ENCODE assay signal across 24 mouse cellular contexts in genomic region chr4:134827806-134828205, GRCm38 (mm10). TPM values are rescaled to one million over a fixed set of nuclear protein-coding genes. Genes with fewer than 3 reads are reported as not detected.
DNase-seq lines count a peak whose midpoint lies in the region; ATAC-seq and TF ChIP-seq lines count a peak whose summit lies in the region.
"Had no signal": no experiment of that assay in that cellular context is flagged by ENCODE, and none has a peak within 500 bp of the region (broad histone marks: within the 10 kb centered on the region; RNA-seq: fewer than 3 reads in every experiment).

No protein-coding gene starts in this region.

- DNase-seq in midbrain, embryonic 11.5 days (ENCODE audit: low spot score, missing footprints) = peak; percentile 31
- no peak for DNase-seq in midbrain, embryonic 14.5 days
- peak; percentile 17 for DNase-seq in lung, postnatal 14 days
- peak; percentile 39 for DNase-seq in stomach, postnatal 0 days (ENCODE audit: low spot score)
- DNase-seq in spleen, adult 12 weeks (ENCODE audit: low spot score) = no peak
- no peak for DNase-seq in kidney, postnatal 10 days
- no peak for DNase-seq in layer of hippocampus, adult 8-10 months (ENCODE audit: low spot score in 2 of 2)
- DNase-seq: adrenal gland, adult 2 months; adrenal gland, postnatal 25 days; cerebellum, adult 8-10 months; cerebellum, postnatal 14 days; embryo, embryonic 11 days; gastrocnemius, adult 2 months; gastrocnemius, postnatal 25 days; heart, postnatal 4 days had no signal

- no peak for TF ChIP-seq EP300 in stomach, postnatal 0 days (optimal IDR thresholded peaks at IDR 0.05)

- H3K4me3 ChIP-seq in midbrain, embryonic 11.5 days (ENCODE audit: low read depth, low read length) = no peak overlapping the region
- H3K4me3 ChIP-seq in midbrain, embryonic 14.5 days (replicated peaks; ENCODE audit: low read depth, low read length) = no peak overlapping the region
- no peak overlapping the region for H3K4me3 ChIP-seq in lung, embryonic 15.5 days
- no peak overlapping the region for H3K4me3 ChIP-seq in stomach, postnatal 0 days (ENCODE audit: low read depth, low read length)
- H3K4me3 ChIP-seq: embryonic facial prominence, embryonic 15.5 days; erythroblast, embryonic 14.5 days; forebrain, embryonic 10.5 days; gastrocnemius, adult 2 months; heart, embryonic 13.5 days; hindbrain, embryonic 13.5 days had no signal

- no peaks in the 10 kb centered on the region for H3K4me1 ChIP-seq in midbrain, embryonic 11.5 days (ENCODE audit: control insufficient read depth, insufficient read depth, low read length)
- H3K4me1 ChIP-seq in midbrain, embryonic 14.5 days (ENCODE audit: control insufficient read depth, insufficient read depth, low read length) = no peaks in the 10 kb centered on the region
- H3K4me1 ChIP-seq in lung, embryonic 15.5 days = peaks cover 18% of the 10 kb centered on the region
- no peaks in the 10 kb centered on the region for H3K4me1 ChIP-seq in stomach, postnatal 0 days (replicated peaks; ENCODE audit: control insufficient read depth, insufficient read depth)
- H3K4me1 ChIP-seq: forebrain, embryonic 10.5 days; heart, embryonic 13.5 days had no signal

- no peaks in the 10 kb centered on the region for H3K27me3 ChIP-seq in midbrain, embryonic 11.5 days (ENCODE audit: control insufficient read depth, insufficient read depth, low read length)
- no peaks in the 10 kb centered on the region for H3K27me3 ChIP-seq in midbrain, embryonic 14.5 days (ENCODE audit: control insufficient read depth, insufficient read depth, low read length)
- H3K27me3 ChIP-seq in lung, embryonic 15.5 days = no peaks in the 10 kb centered on the region
- no peaks in the 10 kb centered on the region for H3K27me3 ChIP-seq in stomach, postnatal 0 days (ENCODE audit: control insufficient read depth, insufficient read depth, low read length)
- H3K27me3 ChIP-seq: CH12.LX; embryonic facial prominence, embryonic 15.5 days; heart, embryonic 13.5 days; hindbrain, embryonic 13.5 days had no signal

- no peak overlapping the region for H3K4me2 ChIP-seq in midbrain, embryonic 11.5 days
- no peak overlapping the region for H3K4me2 ChIP-seq in midbrain, embryonic 14.5 days (ENCODE audit: low read length)
- H3K4me2 ChIP-seq in lung, embryonic 15.5 days = no peak overlapping the region
- no peak overlapping the region for H3K4me2 ChIP-seq in stomach, postnatal 0 days (replicated peaks; ENCODE audit: low read depth)
- H3K4me2 ChIP-seq: embryonic facial prominence, embryonic 15.5 days; heart, embryonic 13.5 days; hindbrain, embryonic 13.5 days had no signal

- H3K27ac ChIP-seq in midbrain, embryonic 11.5 days (ENCODE audit: low read depth, low read length) = no peak overlapping the region
- H3K27ac ChIP-seq in midbrain, embryonic 14.5 days (replicated peaks; ENCODE audit: low read depth, low read length) = no peak overlapping the region
- peak overlapping the region; percentile 54 for H3K27ac ChIP-seq in lung, embryonic 15.5 days
- no peak overlapping the region for H3K27ac ChIP-seq in stomach, postnatal 0 days (replicated peaks)
- H3K27ac ChIP-seq: embryonic facial prominence, embryonic 15.5 days; forebrain, embryonic 10.5 days; gastrocnemius, adult 2 months; heart, embryonic 13.5 days; hindbrain, embryonic 13.5 days had no signal

- TF ChIP-seq CTCF in stomach, postnatal 0 days (IDR thresholded peaks at IDR 0.05; ENCODE audit: low read depth) = no peak

- H3K36me3 ChIP-seq in midbrain, embryonic 11.5 days (ENCODE audit: control insufficient read depth, insufficient read depth, low read length) = peaks cover 13% of the 10 kb centered on the region
- peaks cover 73% of the 10 kb centered on the region for H3K36me3 ChIP-seq in midbrain, embryonic 14.5 days (ENCODE audit: control insufficient read depth, insufficient read depth, low read length)
- H3K36me3 ChIP-seq in lung, embryonic 15.5 days = peaks cover 50% of the 10 kb centered on the region
- H3K36me3 ChIP-seq in stomach, postnatal 0 days (ENCODE audit: control insufficient read depth, insufficient read depth, low read length) = peaks cover 5% of the 10 kb centered on the region; the same call in 1 of the 2 replicates

- 92% methylated on average over 11 of the region's 11 CpGs for WGBS in midbrain, embryonic 11.5 days
- WGBS in midbrain, embryonic 14.5 days = 95% methylated on average over 11 of the region's 11 CpGs
- WGBS in lung, embryonic 15.5 days = 54% methylated on average over 11 of the region's 11 CpGs
- WGBS in stomach, postnatal 0 days = 63% methylated on average over 11 of the region's 11 CpGs

- H3K9me3 ChIP-seq in midbrain, embryonic 11.5 days (ENCODE audit: control insufficient read depth, low read length) = no peaks in the 10 kb centered on the region
- H3K9me3 ChIP-seq in midbrain, embryonic 14.5 days (ENCODE audit: control insufficient read depth, low read length) = no peaks in the 10 kb centered on the region
- no peaks in the 10 kb centered on the region for H3K9me3 ChIP-seq in lung, embryonic 15.5 days
- no peaks in the 10 kb centered on the region for H3K9me3 ChIP-seq in stomach, postnatal 0 days (ENCODE audit: control insufficient read depth, low read length)
- H3K9me3 ChIP-seq: embryonic facial prominence, embryonic 15.5 days; forebrain, embryonic 10.5 days; heart, embryonic 13.5 days; hindbrain, embryonic 13.5 days had no signal

- no peak overlapping the region for H3K9ac ChIP-seq in midbrain, embryonic 11.5 days (ENCODE audit: low read length)
- H3K9ac ChIP-seq in midbrain, embryonic 14.5 days (replicated peaks; ENCODE audit: low read length) = no peak overlapping the region
- no peak overlapping the region for H3K9ac ChIP-seq in lung, embryonic 15.5 days
- no peak overlapping the region for H3K9ac ChIP-seq in stomach, postnatal 0 days (ENCODE audit: low read length)
- H3K9ac ChIP-seq: embryonic facial prominence, embryonic 15.5 days; heart, embryonic 13.5 days; hindbrain, embryonic 13.5 days had no signal

- ATAC-seq in midbrain, embryonic 11.5 days (ENCODE audit: low FRiP score) = no peak
- ATAC-seq in midbrain, embryonic 14.5 days (ENCODE audit: low FRiP score, low TSS enrichment) = no peak
- ATAC-seq in lung, embryonic 15.5 days (ENCODE audit: borderline replicate concordance, extremely low read depth, low FRiP score, low TSS enrichment) = peak; percentile 80
- no peak; the same call in 1 of the 2 replicates for ATAC-seq in stomach, postnatal 0 days (ENCODE audit: low FRiP score, low TSS enrichment)
- ATAC-seq: forebrain, embryonic 14.5 days had no signal

RNA-seq across cellular contexts. Expression of gene Maco1, which starts 25.3 kb away (rescaled TPM):
- 45.6 and 51.7 TPM in 2 replicates for polyA plus RNA-seq in midbrain, embryonic 11.5 days (2014; fragmentation: Nextera tagmentation; extraction: Ambion mirVana)
- 100 and 102 TPM in 2 replicates for polyA plus RNA-seq in midbrain, embryonic 14.5 days (2014; fragmentation: Nextera tagmentation; extraction: Ambion mirVana)
- 36.1 and 39.9 TPM in 2 replicates for polyA plus RNA-seq in lung, embryonic 15.5 days (2015; fragmentation: Nextera tagmentation; extraction: Ambion mirVana)
- polyA plus RNA-seq in stomach, postnatal 0 days (2015; fragmentation: Nextera tagmentation; extraction: Ambion mirVana) = 20.8 and 24.1 TPM in 2 replicates
- total RNA-seq in layer of hippocampus, adult 8-10 months (2022) = 10 to 100 TPM; 44.4 to 47.8 (median 46.7) TPM

RNA-seq across cellular contexts. Expression of gene Rhd, which starts 36.5 kb away (rescaled TPM):
- polyA plus RNA-seq in midbrain, embryonic 11.5 days (2014; fragmentation: Nextera tagmentation; extraction: Ambion mirVana) = 19.2 and 21.3 TPM in 2 replicates
- polyA plus RNA-seq in midbrain, embryonic 14.5 days (2014; fragmentation: Nextera tagmentation; extraction: Ambion mirVana) = 0.54 and 0.61 TPM in 2 replicates
- polyA plus RNA-seq in lung, embryonic 15.5 days (2015; fragmentation: Nextera tagmentation; extraction: Ambion mirVana) = 2.3 and 5.4 TPM in 2 replicates
- polyA plus RNA-seq in stomach, postnatal 0 days (2015; fragmentation: Nextera tagmentation; extraction: Ambion mirVana) = 0.47 TPM in 2 replicates
- not detected for total RNA-seq in layer of hippocampus, adult 8-10 months (2022)
- total RNA-seq: adrenal gland, adult 2 months; gastrocnemius, adult 2 months; gastrocnemius, postnatal 25 days; granulocyte monocyte progenitor cell, adult 5-6 weeks had no signal

RNA-seq across cellular contexts. Expression of gene Ldlrap1, which starts 60.0 kb away (rescaled TPM):
- polyA plus RNA-seq in midbrain, embryonic 11.5 days (2014; fragmentation: Nextera tagmentation; extraction: Ambion mirVana) = 4.8 and 5.7 TPM in 2 replicates
- polyA plus RNA-seq in midbrain, embryonic 14.5 days (2014; fragmentation: Nextera tagmentation; extraction: Ambion mirVana) = 0.69 and 1.9 TPM in 2 replicates
- 21.8 and 24.9 TPM in 2 replicates for polyA plus RNA-seq in lung, embryonic 15.5 days (2015; fragmentation: Nextera tagmentation; extraction: Ambion mirVana)
- polyA plus RNA-seq in stomach, postnatal 0 days (2015; fragmentation: Nextera tagmentation; extraction: Ambion mirVana) = 18.8 and 19.5 TPM in 2 replicates
- 1 to 10 TPM; 1.9 to 4.8 (median 3.0) TPM for total RNA-seq in layer of hippocampus, adult 8-10 months (2022)

Comparison
In these comparisons a context has a peak if more than half of its experiments do, and no peak if none do; other contexts are left out.
1. DNase-seq: peak in midbrain, embryonic 11.5 days (single experiment), lung, postnatal 14 days (single experiment) and stomach, postnatal 0 days (single experiment); none in midbrain, embryonic 14.5 days (single experiment), spleen, adult 12 weeks (single experiment), kidney, postnatal 10 days (single experiment) and layer of hippocampus, adult 8-10 months (0 of 2).